Mouse (Mus musculus): ENCODE data around the gene Senp7. TPM values are rescaled to one million over a fixed set of nuclear protein-coding genes. Genes with fewer than 3 reads are reported as not detected.

Senp7 gene
- polyA plus RNA-seq, 1 experiment from 2014 or later, result 37.4 TPM

DNA sequence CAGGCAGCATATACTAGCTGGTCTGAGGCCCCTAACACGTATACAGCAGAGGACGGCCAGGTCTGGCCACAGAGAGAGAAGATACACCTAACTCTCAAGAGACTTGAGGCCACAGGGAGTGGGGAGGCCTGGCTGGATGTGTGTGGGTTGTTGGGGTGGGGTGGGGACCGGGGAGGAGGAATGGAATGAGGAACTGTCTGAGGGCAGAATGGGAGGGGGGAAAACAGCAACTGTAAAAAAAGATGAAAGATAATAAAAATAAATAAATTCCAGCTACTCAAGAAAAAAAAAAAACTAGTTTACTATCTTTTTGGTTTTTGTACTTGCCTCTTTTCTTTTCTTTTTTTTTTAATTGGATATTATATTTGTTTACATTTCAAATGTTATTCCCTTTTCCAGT lies 91.8 kb downstream of the Senp7 start:
- H3K36me3 ChIP-seq (ENCODE audit: control insufficient read depth, insufficient read depth, low read length), result no peaks in the 10 kb centered on the region
- no peaks in the 10 kb centered on the region for H3K27me3 ChIP-seq (ENCODE audit: control insufficient read depth, insufficient read depth, low read length)
- 87% methylated on average over 3 of the region's 3 CpGs for WGBS
- H3K4me1 ChIP-seq (ENCODE audit: control insufficient read depth, insufficient read depth, low read length), result no peaks in the 10 kb centered on the region
- ATAC-seq (ENCODE audit: low FRiP score) (no peak), DNase-seq (ENCODE audit: low spot score, missing footprints) (no peak)
- no peak overlapping the region for H3K4me2 ChIP-seq
- H3K9me3 ChIP-seq (ENCODE audit: control insufficient read depth, low read length), result no peaks in the 10 kb centered on the region
- H3K27ac ChIP-seq (ENCODE audit: low read depth, low read length), result no peak overlapping the region
- H3K9ac ChIP-seq (ENCODE audit: low read length), result no peak overlapping the region
- H3K4me3 ChIP-seq (ENCODE audit: low read depth, low read length), result no peak overlapping the region

DNA sequence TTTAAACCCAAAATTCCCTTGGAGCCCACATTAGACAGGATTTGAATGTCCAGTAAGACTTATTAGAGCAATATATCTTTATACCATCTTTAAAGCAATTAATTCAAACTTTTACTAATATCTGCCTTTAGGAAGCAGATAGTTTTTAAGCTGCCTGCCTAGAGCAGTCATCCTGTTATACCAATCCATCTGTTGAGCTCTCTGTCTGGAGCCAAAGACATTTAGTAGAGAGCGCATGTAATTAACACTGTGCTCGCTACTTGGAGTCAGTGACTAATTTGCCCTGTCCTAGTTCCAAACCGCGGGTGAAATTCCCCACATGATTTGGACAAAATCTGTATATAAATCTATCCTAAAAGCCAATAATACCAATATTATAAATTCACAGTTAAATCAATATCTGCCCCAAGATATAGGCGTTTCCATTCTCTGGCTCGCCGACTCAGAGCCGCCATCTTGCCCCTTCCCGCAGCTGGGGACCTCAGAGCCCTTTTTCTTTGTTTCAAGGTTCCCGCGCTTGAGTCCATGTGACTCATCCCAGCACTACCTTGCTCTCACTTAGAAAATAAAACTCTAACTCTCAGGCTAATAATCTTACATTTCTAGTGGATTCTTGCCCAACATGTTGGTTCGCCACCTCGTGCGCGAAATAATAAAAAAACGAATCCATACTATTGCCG lies 96.9 kb downstream of the Senp7 start:
- H3K4me1 ChIP-seq (ENCODE audit: control insufficient read depth, insufficient read depth, low read length), result no peaks in the 10 kb centered on the region
- no peak overlapping the region for H3K27ac ChIP-seq (ENCODE audit: low read depth, low read length)
- 96% methylated on average over 17 of the region's 17 CpGs for WGBS
- no peaks in the 10 kb centered on the region for H3K27me3 ChIP-seq (ENCODE audit: control insufficient read depth, insufficient read depth, low read length)
- DNase-seq (ENCODE audit: low spot score, missing footprints) (no peak), ATAC-seq (ENCODE audit: low FRiP score) (no peak)
- H3K9me3 ChIP-seq (ENCODE audit: control insufficient read depth, low read length), result no peaks in the 10 kb centered on the region
- H3K36me3 ChIP-seq (ENCODE audit: control insufficient read depth, insufficient read depth, low read length), result no peaks in the 10 kb centered on the region
- no peak overlapping the region for H3K4me3 ChIP-seq (ENCODE audit: low read depth, low read length)
- no peak overlapping the region for H3K9ac ChIP-seq (ENCODE audit: low read length)
- no peak overlapping the region for H3K4me2 ChIP-seq

GRCm38 (mm10) chr16:56147679-56148078 lies 99.5 kb downstream of the Senp7 start:
- H3K27me3 ChIP-seq (ENCODE audit: control insufficient read depth, insufficient read depth, low read length), result no peaks in the 10 kb centered on the region
- H3K9me3 ChIP-seq (ENCODE audit: control insufficient read depth, low read length), result no peaks in the 10 kb centered on the region
- no peaks in the 10 kb centered on the region for H3K4me1 ChIP-seq (ENCODE audit: control insufficient read depth, insufficient read depth, low read length)
- no peak overlapping the region for H3K4me3 ChIP-seq (ENCODE audit: low read depth, low read length)
- H3K27ac ChIP-seq (ENCODE audit: low read depth, low read length), result no peak overlapping the region
- WGBS, result 37% methylated on average over 2 of the region's 2 CpGs
- DNase-seq (ENCODE audit: low spot score, missing footprints), result no peak
- ATAC-seq (ENCODE audit: low FRiP score), result no peak
- H3K9ac ChIP-seq (ENCODE audit: low read length), result no peak overlapping the region
- no peaks in the 10 kb centered on the region for H3K36me3 ChIP-seq (ENCODE audit: control insufficient read depth, insufficient read depth, low read length)
- no peak overlapping the region for H3K4me2 ChIP-seq

DNA sequence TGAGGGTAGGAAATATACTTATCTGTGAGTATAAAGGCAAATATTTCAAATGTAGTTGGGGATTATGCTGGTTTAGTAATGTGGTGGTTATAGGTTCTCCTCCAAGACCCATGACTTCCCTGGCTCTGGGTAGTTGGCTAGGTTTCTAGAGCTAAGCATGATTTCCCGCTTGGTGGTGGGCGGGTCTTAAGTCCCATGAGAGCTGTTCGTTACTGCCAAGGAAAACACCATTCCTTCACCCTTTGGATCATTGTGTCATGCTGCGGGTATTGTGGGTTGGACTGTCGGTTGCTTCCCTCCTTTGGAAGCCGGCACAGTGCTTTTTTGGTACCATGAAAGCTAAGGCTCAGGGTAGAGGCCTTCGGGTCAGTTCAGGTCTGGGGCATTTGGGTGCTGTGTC lies 115.3 kb downstream of the Senp7 start:
- DNase-seq (ENCODE audit: low spot score, missing footprints), result no peak
- no peak overlapping the region for H3K4me3 ChIP-seq (ENCODE audit: low read depth, low read length)
- 91% methylated on average over 7 of the region's 7 CpGs for whole genome bisulfite sequencing
- H3K4me2 ChIP-seq, result no peak overlapping the region
- no peak for ATAC-seq (ENCODE audit: low FRiP score)
- no peak overlapping the region for H3K27ac ChIP-seq (ENCODE audit: low read depth, low read length)
- H3K9me3 ChIP-seq (ENCODE audit: control insufficient read depth, low read length), result no peaks in the 10 kb centered on the region
- no peaks in the 10 kb centered on the region for H3K27me3 ChIP-seq (ENCODE audit: control insufficient read depth, insufficient read depth, low read length)
- H3K4me1 ChIP-seq (ENCODE audit: control insufficient read depth, insufficient read depth, low read length), result no peaks in the 10 kb centered on the region
- no peaks in the 10 kb centered on the region for H3K36me3 ChIP-seq (ENCODE audit: control insufficient read depth, insufficient read depth, low read length)
- no peak overlapping the region for H3K9ac ChIP-seq (ENCODE audit: low read length)

DNA sequence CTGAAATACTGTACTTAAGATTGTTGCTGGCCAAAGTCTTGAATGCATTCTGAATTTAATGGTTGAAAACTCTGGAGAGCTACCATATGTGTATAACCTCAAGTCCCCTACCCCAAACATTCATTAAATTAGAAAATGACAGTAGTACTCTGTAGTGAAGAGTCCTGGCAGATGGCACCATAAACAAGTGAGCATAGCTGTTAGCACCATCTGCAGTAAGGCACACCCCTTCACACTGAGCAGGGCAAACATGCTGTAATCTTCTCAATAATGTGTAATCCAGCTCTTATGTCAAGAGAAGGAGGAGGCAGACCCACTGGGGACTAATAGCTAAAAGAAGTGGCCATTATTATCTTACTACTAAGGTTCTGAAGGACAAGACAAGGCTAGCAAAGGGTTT lies 122.1 kb downstream of the Senp7 start:
- H3K36me3 ChIP-seq (ENCODE audit: control insufficient read depth, insufficient read depth, low read length), result no peaks in the 10 kb centered on the region
- ATAC-seq (ENCODE audit: low FRiP score), result no peak

DNA sequence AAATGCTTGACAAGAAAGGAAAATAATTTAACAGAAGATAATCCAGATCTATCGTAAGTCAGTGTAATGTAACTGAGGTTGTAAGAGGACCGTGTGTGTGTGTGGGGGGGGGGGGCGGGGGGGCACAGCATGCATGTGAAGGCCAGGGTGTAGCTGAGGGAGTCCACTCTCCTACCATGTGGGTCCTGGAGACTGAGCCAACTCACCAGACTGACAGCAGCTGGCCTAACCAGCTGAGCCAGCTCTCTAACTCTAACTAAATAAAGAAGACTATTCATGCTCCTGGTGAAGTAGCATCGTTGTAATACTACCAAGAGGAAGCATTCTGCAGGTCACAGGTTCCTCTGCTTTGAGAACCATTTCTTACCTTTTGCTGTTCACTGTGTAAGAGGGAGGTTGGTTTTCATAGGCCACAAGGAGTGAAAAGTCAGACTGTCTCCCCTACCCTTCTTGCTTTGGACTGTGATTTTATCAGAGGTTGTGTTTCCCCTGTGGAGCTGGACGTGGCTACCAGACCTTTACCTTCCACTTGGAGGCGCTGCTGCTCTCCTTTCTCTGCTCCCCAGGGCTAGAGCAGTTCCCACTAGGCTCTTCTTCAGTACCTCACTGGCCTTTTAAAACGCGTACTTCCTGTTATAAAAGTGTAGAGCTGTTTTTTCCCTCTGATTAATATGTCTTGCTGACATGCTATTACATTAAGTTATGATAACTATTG lies 127.9 kb downstream of the Senp7 start:
- Histone ChIP-seq H3K4me2 (no peak overlapping the region), H3K4me3 (ENCODE audit: low read depth, low read length) (no peak overlapping the region), H3K27ac (ENCODE audit: low read depth, low read length) (no peak overlapping the region), H3K4me1 (ENCODE audit: control insufficient read depth, insufficient read depth, low read length) (no peaks in the 10 kb centered on the region), H3K9me3 (ENCODE audit: control insufficient read depth, low read length) (no peaks in the 10 kb centered on the region), H3K9ac (ENCODE audit: low read length) (no peak overlapping the region), H3K36me3 (ENCODE audit: control insufficient read depth, insufficient read depth, low read length) (no peaks in the 10 kb centered on the region), H3K27me3 (ENCODE audit: control insufficient read depth, insufficient read depth, low read length) (no peaks in the 10 kb centered on the region)
- DNase-seq (ENCODE audit: low spot score, missing footprints), result no peak
- no peak for ATAC-seq (ENCODE audit: low FRiP score)
- WGBS, result 68% methylated on average over 8 of the region's 8 CpGs

More for the DNA sequence above, 122.1 kb downstream of the Senp7 start:
- no peak overlapping the region for H3K27ac ChIP-seq (ENCODE audit: low read depth, low read length)
- no peak for DNase-seq (ENCODE audit: low spot score, missing footprints)
- no peak overlapping the region for H3K9ac ChIP-seq (ENCODE audit: low read length)
- H3K9me3 ChIP-seq (ENCODE audit: control insufficient read depth, low read length), result no peaks in the 10 kb centered on the region
- H3K4me2 ChIP-seq, result no peak overlapping the region
- H3K27me3 ChIP-seq (ENCODE audit: control insufficient read depth, insufficient read depth, low read length), result no peaks in the 10 kb centered on the region
- H3K4me1 ChIP-seq (ENCODE audit: control insufficient read depth, insufficient read depth, low read length), result no peaks in the 10 kb centered on the region
- no peak overlapping the region for H3K4me3 ChIP-seq (ENCODE audit: low read depth, low read length)

DNA sequence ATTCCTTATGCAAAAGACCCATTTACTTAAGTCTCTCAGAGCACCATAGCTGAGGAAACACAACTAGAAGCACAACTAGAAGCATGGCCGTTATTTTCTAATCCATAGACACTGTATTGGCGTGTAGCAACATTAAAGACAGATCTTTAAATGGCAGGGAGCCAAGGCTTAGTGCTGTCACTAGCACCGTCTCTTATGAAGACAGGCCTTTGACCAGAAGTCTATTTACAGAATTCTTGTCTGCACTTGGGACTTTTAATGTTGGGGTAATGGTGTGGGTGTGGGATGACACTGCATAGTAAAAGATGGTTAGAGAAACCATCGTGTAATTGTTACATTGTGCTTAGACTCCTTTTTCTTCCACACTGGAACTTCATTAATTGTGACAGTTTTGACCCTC lies 138.7 kb downstream of the Senp7 start:
- 90% methylated on average over 4 of the region's 4 CpGs for WGBS
- H3K4me2 ChIP-seq, result no peak overlapping the region
- H3K9ac ChIP-seq (ENCODE audit: low read length), result no peak overlapping the region
- ATAC-seq (ENCODE audit: low FRiP score) (no peak), DNase-seq (ENCODE audit: low spot score, missing footprints) (no peak)
- H3K27ac ChIP-seq (ENCODE audit: low read depth, low read length), result no peak overlapping the region
- no peaks in the 10 kb centered on the region for H3K27me3 ChIP-seq (ENCODE audit: control insufficient read depth, insufficient read depth, low read length)
- no peak overlapping the region for H3K4me3 ChIP-seq (ENCODE audit: low read depth, low read length)
- H3K36me3 ChIP-seq (ENCODE audit: control insufficient read depth, insufficient read depth, low read length), result peaks cover 11% of the 10 kb centered on the region
- no peaks in the 10 kb centered on the region; the same call in 1 of the 2 replicates for H3K9me3 ChIP-seq (ENCODE audit: control insufficient read depth, low read length)
- H3K4me1 ChIP-seq (ENCODE audit: control insufficient read depth, insufficient read depth, low read length), result no peaks in the 10 kb centered on the region

DNA sequence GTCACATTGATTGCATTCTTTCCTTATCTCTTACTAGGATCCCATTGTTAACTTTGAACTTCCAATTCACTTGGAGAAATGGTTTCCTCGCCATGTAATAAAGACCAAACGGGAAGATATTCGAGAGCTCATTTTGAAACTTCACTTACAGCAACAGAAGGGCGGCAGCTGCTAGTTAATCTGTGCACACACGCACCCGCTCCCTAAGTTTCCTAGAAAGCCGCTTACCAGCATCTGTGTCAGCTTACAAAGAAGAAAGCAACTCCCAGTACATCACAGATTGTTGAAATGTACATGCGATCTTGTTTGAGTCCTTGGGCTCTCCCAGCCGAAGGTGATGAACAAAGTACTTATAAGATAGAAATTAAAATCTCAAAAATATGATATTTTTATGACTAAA lies 140.1 kb downstream of the Senp7 start:
- ATAC-seq (ENCODE audit: low FRiP score) (no peak), DNase-seq (ENCODE audit: low spot score, missing footprints) (no peak)
- Histone ChIP-seq H3K4me3 (ENCODE audit: low read depth, low read length) (no peak overlapping the region), H3K4me2 (no peak overlapping the region), H3K9me3 (ENCODE audit: control insufficient read depth, low read length) (no peaks in the 10 kb centered on the region; the same call in 1 of the 2 replicates), H3K27ac (ENCODE audit: low read depth, low read length) (no peak overlapping the region), H3K4me1 (ENCODE audit: control insufficient read depth, insufficient read depth, low read length) (no peaks in the 10 kb centered on the region), H3K9ac (ENCODE audit: low read length) (no peak overlapping the region), H3K36me3 (ENCODE audit: control insufficient read depth, insufficient read depth, low read length) (peaks cover 8% of the 10 kb centered on the region), H3K27me3 (ENCODE audit: control insufficient read depth, insufficient read depth, low read length) (no peaks in the 10 kb centered on the region)
- WGBS, result 89% methylated on average over 9 of the region's 9 CpGs

- no peak for ATAC-seq (ENCODE audit: low FRiP score)
- Histone ChIP-seq H3K9me3 (ENCODE audit: control insufficient read depth, low read length) (no peaks in the 10 kb centered on the region), H3K4me3 (ENCODE audit: low read depth, low read length) (no peak within 1 kb of the TSS), H3K27me3 (ENCODE audit: control insufficient read depth, insufficient read depth, low read length) (no peaks in the 10 kb centered on the region), H3K4me1 (ENCODE audit: control insufficient read depth, insufficient read depth, low read length) (no peaks in the 10 kb centered on the region), H3K36me3 (ENCODE audit: control insufficient read depth, insufficient read depth, low read length) (no peaks in the 10 kb centered on the region), H3K27ac (ENCODE audit: low read depth, low read length) (no peak within 1 kb of the TSS), H3K4me2 (no peak within 1 kb of the TSS), H3K9ac (ENCODE audit: low read length) (no peak within 1 kb of the TSS)
- DNase-seq (ENCODE audit: low spot score, missing footprints), result no peak
- 58% methylated on average over 6 of the region's 6 CpGs for WGBS
Observed at GRCm38 (mm10) chr16:56204051-56204450, 155.9 kb downstream of the Senp7 start, which contains the start of gene Impg2. Impg2 (plus strand) TSS chr16:56204313.

Data from midbrain, embryonic 11.5 days (tissue).